Mouse (Mus musculus) hindbrain, embryonic 16.5 days (tissue): ENCODE measurements at regions not wholly inside any gene's neighbourhood (a gene's known extent, or its start where the extent isn't known, plus 50 kb on each side); places are given as distances from the start of the nearest gene placed in this dataset.

Source experiments
- ATAC-seq: fragments of 200-750 bp; cut with Nextera tagmentation; 2 replicates; pipeline ENCODE4 v1.8.0; 2017; ENCODE audit warnings: moderate TSS enrichment, moderate library complexity
- H3K27ac ChIP-seq: fragments of 300-500 bp; sonication (generic); 2 replicates; pipeline ENCODE4 v1.5.1; 2014; ENCODE audit warnings: low read depth, mild to moderate bottlenecking, control low read depth, low read length, moderate library complexity
- H3K27me3 ChIP-seq: fragments of 300-500 bp; sonication (generic); replicated peaks from 2 replicates; pipeline ENCODE4 v1.6.1; 2014; ENCODE audit warnings: low read length; ENCODE audit not compliant: control insufficient read depth, insufficient read depth
- H3K36me3 ChIP-seq: fragments of 300-500 bp; sonication (generic); 2 replicates; pipeline ENCODE4 v1.6.1; 2014; ENCODE audit warnings: mild to moderate bottlenecking, low read length, moderate library complexity, mixed read lengths; ENCODE audit not compliant: control insufficient read depth, insufficient read depth
- H3K4me1 ChIP-seq: fragments of 300-500 bp; sonication (generic); 2 replicates; pipeline ENCODE4 v1.6.1; 2014; ENCODE audit warnings: low read depth, low read length; ENCODE audit not compliant: control insufficient read depth, insufficient read depth
- H3K4me2 ChIP-seq: fragments of 300-500 bp; sonication (generic); 2 replicates; pipeline ENCODE4 v1.6.1; 2014; ENCODE audit warnings: mild to moderate bottlenecking, low read length, control low read depth, moderate library complexity
- H3K4me3 ChIP-seq: fragments of 300-500 bp; sonication (generic); 2 replicates; pipeline ENCODE4 v1.5.1; 2014; ENCODE audit warnings: mild to moderate bottlenecking, low read length, control low read depth, moderate library complexity
- H3K9ac ChIP-seq: fragments of 300-500 bp; sonication (generic); 2 replicates; pipeline ENCODE4 v1.6.1; 2014; ENCODE audit warnings: low read depth, mild to moderate bottlenecking, control low read depth, low read length, moderate library complexity
- H3K9me3 ChIP-seq: fragments of 300-500 bp; sonication (generic); 2 replicates; pipeline ENCODE4 v1.6.1; 2014; ENCODE audit warnings: mild to moderate bottlenecking, low read length, moderate library complexity; ENCODE audit not compliant: control insufficient read depth
- WGBS: fragments of 180-500 bp; shearing (Covaris S2); extraction: QIAGEN DNeasy Blood & Tissue Kit; methylation state at CpG from one replicate; pipeline ENCODE4 v1.1.7; 2014; 5-methylcytosine and 5-hydroxymethylcytosine counted together

DNA sequence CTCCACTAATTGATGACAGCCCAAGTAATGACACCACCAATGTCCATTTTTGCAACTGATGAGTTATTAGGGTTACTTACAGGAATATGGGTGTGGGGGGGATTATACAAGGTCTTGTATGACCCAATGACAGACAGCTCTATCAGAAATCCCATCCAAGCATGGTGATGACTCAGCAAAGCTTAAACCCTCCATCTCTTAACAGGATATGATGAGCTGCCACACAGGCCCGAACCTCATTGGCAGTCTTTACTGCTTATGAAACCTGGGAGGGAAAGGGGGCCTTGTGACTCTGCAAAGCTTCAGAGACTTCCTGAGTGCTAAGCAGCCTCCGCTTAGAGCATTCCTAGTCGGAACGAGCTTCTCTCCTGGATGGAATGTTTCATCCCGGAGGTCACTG is 176.4 kb downstream of the 1700010I14Rik start:
- ATAC-seq, result no peak
- WGBS, result 84% methylated on average over 5 of the region's 5 CpGs

DNA sequence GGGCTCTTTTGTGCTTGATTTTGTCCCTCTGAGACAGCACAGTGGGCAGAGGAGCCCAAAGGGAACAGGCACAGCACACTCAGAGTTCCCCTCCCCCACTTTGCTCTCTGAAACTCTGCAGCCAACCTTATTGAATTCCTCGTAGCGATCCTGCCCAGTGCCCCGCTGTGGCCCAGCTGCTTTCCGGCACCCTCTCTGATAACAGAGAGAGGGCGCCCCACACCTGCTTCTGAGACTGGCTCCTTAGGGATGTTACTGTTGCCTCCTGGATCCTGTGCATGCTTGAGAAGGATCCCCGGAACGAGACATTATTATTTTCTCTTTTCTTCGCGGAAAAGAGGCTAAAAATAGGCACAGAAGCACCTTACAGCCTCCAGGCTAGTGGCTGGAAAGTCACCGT is 179.0 kb downstream of the 1700010I14Rik start:
- Histone ChIP-seq H3K9me3 (no peaks in the 10 kb centered on the region), H3K27ac (peak overlapping the region; percentile 88), H3K27me3 (no peaks in the 10 kb centered on the region), H3K4me1 (peaks cover 13% of the 10 kb centered on the region), H3K4me2 (peak overlapping the region; percentile 85), H3K9ac (peak overlapping the region; percentile 64), H3K4me3 (peak overlapping the region; percentile 45), H3K36me3 (no peaks in the 10 kb centered on the region)
- ATAC-seq, result peak; percentile 90
- under 1% methylated on average over 10 of the region's 10 CpGs for WGBS

More for the DNA sequence above, 176.4 kb downstream of the 1700010I14Rik start:
- Histone ChIP-seq H3K9me3 (no peaks in the 10 kb centered on the region), H3K9ac (no peak overlapping the region), H3K4me1 (peaks cover 5% of the 10 kb centered on the region), H3K27me3 (no peaks in the 10 kb centered on the region), H3K4me3 (no peak overlapping the region), H3K36me3 (no peaks in the 10 kb centered on the region), H3K4me2 (no peak overlapping the region), H3K27ac (no peak overlapping the region)

DNA sequence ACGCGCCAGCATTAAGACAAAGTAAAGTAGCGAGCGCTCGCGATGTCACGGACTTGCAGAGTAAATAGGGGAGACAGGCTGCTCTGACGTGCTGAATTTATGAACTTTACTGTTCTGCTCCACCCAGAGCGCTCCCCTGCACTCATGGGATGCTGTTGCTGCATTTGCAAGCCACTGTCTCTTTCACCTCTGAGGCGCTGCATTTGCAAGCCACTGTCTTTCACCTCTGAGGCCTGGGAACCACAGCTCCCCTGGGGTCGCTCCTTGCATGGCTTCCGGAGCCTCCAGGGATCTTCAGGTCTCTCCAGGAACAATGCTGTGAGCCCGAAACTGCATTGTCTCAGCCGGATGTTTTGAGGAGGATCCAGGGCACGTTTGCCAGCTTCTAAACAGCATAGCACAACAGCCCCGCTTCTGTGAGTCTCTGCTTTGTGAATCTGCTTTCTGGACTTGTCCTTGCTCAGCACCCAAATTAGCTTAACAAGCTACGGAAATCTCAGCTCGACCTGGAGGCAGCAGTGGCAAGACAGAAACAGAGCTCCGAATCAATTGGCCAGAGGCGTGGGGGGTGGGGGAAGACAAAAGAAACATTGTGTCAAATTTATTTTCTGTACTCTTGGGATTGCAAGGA is 179.6 kb downstream of the 1700010I14Rik start:
- WGBS, result under 1% methylated on average over 20 of the region's 20 CpGs
- Histone ChIP-seq H3K36me3 (no peaks in the 10 kb centered on the region), H3K27me3 (no peaks in the 10 kb centered on the region), H3K9ac (peak overlapping the region; percentile 64), H3K4me1 (peaks cover 13% of the 10 kb centered on the region), H3K9me3 (no peaks in the 10 kb centered on the region), H3K4me3 (peak overlapping the region; percentile 45), H3K4me2 (peak overlapping the region; percentile 85), H3K27ac (peak overlapping the region; percentile 88)
- ATAC-seq, result peak; percentile 74

DNA sequence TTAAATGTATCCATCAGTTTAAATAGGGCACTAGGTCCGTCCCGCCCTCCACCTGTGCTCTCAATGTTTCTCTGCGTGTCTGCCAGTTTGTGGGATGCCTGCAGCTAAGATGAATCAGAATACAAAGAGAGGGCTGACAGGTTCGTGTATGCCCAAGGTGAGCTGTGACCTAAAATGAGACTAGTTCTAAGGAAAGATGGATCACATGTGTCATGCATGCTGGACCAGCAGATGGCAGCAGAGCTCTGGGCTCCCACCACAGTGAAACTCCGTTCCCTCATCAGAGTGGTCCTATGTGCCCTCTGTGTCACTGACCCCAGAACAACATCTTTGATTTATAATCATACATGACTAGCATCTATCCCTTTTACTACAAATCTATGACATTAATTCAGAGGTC is 180.3 kb downstream of the 1700010I14Rik start:
- WGBS, result 0% methylated on average over 5 of the region's 5 CpGs
- Histone ChIP-seq H3K4me1 (peaks cover 13% of the 10 kb centered on the region), H3K4me3 (peak overlapping the region; percentile 45), H3K27ac (peak overlapping the region; percentile 88), H3K27me3 (no peaks in the 10 kb centered on the region), H3K9ac (peak overlapping the region; percentile 64), H3K4me2 (peak overlapping the region; percentile 85), H3K36me3 (no peaks in the 10 kb centered on the region), H3K9me3 (no peaks in the 10 kb centered on the region)
- ATAC-seq, result peak; percentile 77

DNA sequence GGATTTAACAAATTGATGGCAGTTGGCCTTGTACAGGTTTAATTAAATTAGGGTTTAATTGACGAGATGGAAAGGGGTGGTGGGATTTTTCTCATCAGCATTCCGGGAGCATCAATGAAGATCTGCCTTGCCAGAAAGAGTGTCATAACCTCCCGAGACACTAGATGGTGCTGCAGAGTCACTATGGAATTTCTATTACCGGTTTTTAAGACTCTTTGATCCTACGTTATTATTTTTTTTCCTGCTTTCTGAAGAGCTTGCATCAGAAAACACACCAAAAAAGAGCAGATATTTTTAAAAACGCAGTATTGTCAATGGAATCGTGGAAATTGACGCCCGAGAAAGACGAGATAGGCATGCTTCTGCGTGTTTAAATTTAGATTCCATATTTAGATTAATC is 181.2 kb downstream of the 1700010I14Rik start:
- no peaks in the 10 kb centered on the region for H3K9me3 ChIP-seq
- H3K4me2 ChIP-seq, result peak overlapping the region; percentile 15
- peaks cover 13% of the 10 kb centered on the region for H3K4me1 ChIP-seq
- H3K9ac ChIP-seq, result no peak overlapping the region; the same call in 1 of the 2 replicates
- ATAC-seq, result no peak
- 12% methylated on average over 11 of the region's 11 CpGs for WGBS
- no peaks in the 10 kb centered on the region for H3K27me3 ChIP-seq
- no peak overlapping the region for H3K4me3 ChIP-seq
- H3K36me3 ChIP-seq, result no peaks in the 10 kb centered on the region
- peak overlapping the region; percentile 51; the same call in 1 of the 2 replicates for H3K27ac ChIP-seq

DNA sequence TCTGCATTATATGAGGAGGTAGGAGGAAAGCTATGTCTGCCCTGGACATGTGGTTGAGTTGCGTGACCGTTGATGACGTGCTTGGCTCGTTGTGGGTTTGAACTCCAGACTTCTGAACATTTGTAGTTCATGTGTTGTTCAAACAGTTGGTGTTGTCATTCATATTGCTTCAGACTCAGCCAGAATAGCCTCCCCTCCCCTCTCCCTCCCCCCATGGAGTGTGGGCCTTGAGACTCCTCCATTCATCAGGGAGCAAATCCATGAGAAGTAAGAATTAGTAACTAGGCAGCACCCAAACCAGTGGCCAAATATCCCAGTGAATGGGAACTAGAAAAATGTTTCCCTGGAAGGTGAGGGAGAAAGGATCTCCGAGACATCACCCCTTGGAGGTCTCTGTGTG is 209.0 kb downstream of the 1700010I14Rik start:
- Histone ChIP-seq H3K9me3 (no peaks in the 10 kb centered on the region), H3K27ac (no peak overlapping the region), H3K4me3 (no peak overlapping the region), H3K9ac (no peak overlapping the region), H3K4me1 (no peaks in the 10 kb centered on the region), H3K36me3 (no peaks in the 10 kb centered on the region), H3K4me2 (no peak overlapping the region), H3K27me3 (no peaks in the 10 kb centered on the region)
- WGBS, result 87% methylated on average over 5 of the region's 5 CpGs
- ATAC-seq, result no peak

DNA sequence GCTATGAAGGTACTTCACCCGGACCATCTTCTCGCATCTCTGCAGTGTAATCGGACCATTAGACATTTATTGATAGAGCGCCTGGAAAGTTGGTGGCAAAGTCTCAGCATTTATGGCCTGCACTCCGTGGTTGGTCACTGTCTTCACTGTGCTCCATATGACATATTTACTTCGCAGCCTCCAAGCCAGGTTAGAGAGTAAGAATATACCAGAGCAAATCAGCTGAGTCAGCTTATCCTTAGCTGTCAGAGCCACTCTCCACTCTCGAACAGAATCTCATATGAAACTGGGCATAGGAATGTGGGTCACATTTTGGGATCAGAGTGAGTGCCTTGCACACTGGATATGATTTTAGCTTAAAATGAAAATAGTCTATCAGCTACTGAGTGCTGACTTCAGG is 212.3 kb downstream of the 1700010I14Rik start:
- Histone ChIP-seq H3K9ac (no peak overlapping the region), H3K4me1 (no peaks in the 10 kb centered on the region), H3K4me3 (no peak overlapping the region), H3K36me3 (no peaks in the 10 kb centered on the region), H3K27me3 (no peaks in the 10 kb centered on the region), H3K9me3 (no peaks in the 10 kb centered on the region), H3K27ac (no peak overlapping the region), H3K4me2 (no peak overlapping the region)
- ATAC-seq, result no peak
- WGBS, result 90% methylated on average over 7 of the region's 7 CpGs

DNA sequence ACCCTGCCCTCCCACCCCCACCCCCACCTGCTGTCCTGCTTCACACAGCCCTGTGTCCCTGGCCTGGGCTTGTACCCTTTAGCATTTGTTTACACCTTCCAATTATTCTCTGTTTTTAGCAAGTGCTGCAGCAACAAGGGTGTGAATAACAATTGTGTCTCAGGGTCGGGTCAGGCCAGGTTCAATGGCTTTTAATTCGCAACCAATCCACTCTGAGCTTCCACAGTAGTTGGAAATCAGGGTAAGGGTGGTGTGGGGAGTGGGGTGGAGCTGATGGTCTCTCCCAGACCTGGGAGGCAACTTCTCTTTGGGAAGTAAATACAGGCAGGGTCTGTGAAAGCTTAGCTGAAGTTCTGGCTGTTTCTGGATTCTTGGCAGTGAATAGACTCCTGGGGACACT is 214.4 kb downstream of the 1700010I14Rik start:
- Histone ChIP-seq H3K9ac (no peak overlapping the region), H3K27ac (no peak overlapping the region), H3K9me3 (no peaks in the 10 kb centered on the region), H3K4me2 (no peak overlapping the region), H3K4me1 (no peaks in the 10 kb centered on the region), H3K36me3 (no peaks in the 10 kb centered on the region), H3K27me3 (no peaks in the 10 kb centered on the region), H3K4me3 (no peak overlapping the region)
- WGBS, result 8% methylated on average over 2 of the region's 2 CpGs
- ATAC-seq, result no peak

DNA sequence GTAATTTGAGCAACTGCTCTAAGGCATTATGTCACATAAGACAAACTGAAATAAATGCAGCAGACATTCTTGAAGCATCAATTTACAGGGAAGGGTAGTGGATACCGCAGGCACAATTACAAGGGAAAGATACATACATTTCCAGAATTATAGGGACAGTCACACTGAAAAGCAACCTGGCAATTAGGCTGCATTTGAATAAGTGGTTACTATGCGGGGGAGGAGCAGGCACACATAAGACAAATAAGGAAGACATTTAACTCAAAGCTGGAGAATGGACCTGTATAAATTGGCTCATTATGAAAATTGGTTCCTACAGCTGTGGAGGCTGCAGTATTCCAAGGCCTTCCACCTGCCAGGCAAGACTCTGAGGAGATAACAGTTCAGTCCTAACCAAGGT is 211.2 kb upstream of the Gm17728 start:
- no peaks in the 10 kb centered on the region for H3K27me3 ChIP-seq
- no peak overlapping the region for H3K4me2 ChIP-seq
- no peaks in the 10 kb centered on the region for H3K4me1 ChIP-seq
- 81% methylated on average over 2 of the region's 2 CpGs for WGBS
- no peak overlapping the region for H3K27ac ChIP-seq
- H3K9me3 ChIP-seq, result no peaks in the 10 kb centered on the region
- no peak overlapping the region for H3K4me3 ChIP-seq
- H3K9ac ChIP-seq, result no peak overlapping the region
- no peaks in the 10 kb centered on the region for H3K36me3 ChIP-seq
- no peak for ATAC-seq
